Mouse (Mus musculus) heart, adult 8-10 months (tissue): ENCODE data around the gene Chchd3. TPM values are rescaled to one million over a fixed set of nuclear protein-coding genes. Genes with fewer than 3 reads are reported as not detected.

Source experiments
- DNase-seq: peaks from one replicate; pipeline ENCODE4 v3.0.0; 2022; ENCODE audit warnings: low spot score
- total RNA-seq, 4 experiments: library from RNA; stranded (reverse); gene quantifications; 2 replicates each; pipeline ENCODE4 v1.2.4; 2022

The Chchd3 gene
- total RNA-seq, 4 experiments from 2014 or later = 479 to 576 (median 528) TPM

GRCm38 (mm10) chr6:33004607-33005006 is 55.5 kb downstream of the Chchd3 start:
- no peak for DNase-seq

- no peak for DNase-seq
Observed at GRCm38 (mm10) chr6:33002988-33003387, 57.1 kb downstream of the Chchd3 start.

- DNase-seq = no peak
Observed at GRCm38 (mm10) chr6:33001271-33001670, 58.8 kb downstream of the Chchd3 start.

- peak; percentile 28 for DNase-seq
Observed at GRCm38 (mm10) chr6:32996597-32996996, 63.5 kb downstream of the Chchd3 start.

- no peak for DNase-seq
Observed at GRCm38 (mm10) chr6:32993847-32994246, 66.2 kb downstream of the Chchd3 start.

GRCm38 (mm10) chr6:32990061-32990633 is 69.9 kb downstream of the Chchd3 start:
- no peak for DNase-seq

- DNase-seq = no peak
Observed at GRCm38 (mm10) chr6:32988561-32988960, 71.5 kb downstream of the Chchd3 start.

- DNase-seq = no peak
Observed at GRCm38 (mm10) chr6:32983876-32984275, 76.2 kb downstream of the Chchd3 start.

GRCm38 (mm10) chr6:32981253-32981652 is 78.8 kb downstream of the Chchd3 start:
- no peak for DNase-seq

- DNase-seq = no peak
Observed at GRCm38 (mm10) chr6:32978811-32979210, 81.2 kb downstream of the Chchd3 start.

GRCm38 (mm10) chr6:32971926-32972325 is 88.1 kb downstream of the Chchd3 start:
- DNase-seq = no peak

GRCm38 (mm10) chr6:32968971-32969370 is 91.1 kb downstream of the Chchd3 start:
- DNase-seq = no peak

- no peak for DNase-seq
Observed at GRCm38 (mm10) chr6:32962048-32962447, 98.0 kb downstream of the Chchd3 start.

- no peak for DNase-seq
Observed at GRCm38 (mm10) chr6:32961477-32961876, 98.6 kb downstream of the Chchd3 start.

GRCm38 (mm10) chr6:32959816-32960550 is 100.1 kb downstream of the Chchd3 start:
- DNase-seq = no peak

GRCm38 (mm10) chr6:32955481-32955880 is 104.6 kb downstream of the Chchd3 start:
- no peak for DNase-seq

- DNase-seq = no peak
Observed at GRCm38 (mm10) chr6:32950973-32951372, 109.1 kb downstream of the Chchd3 start.

GRCm38 (mm10) chr6:32949702-32950101 is 110.4 kb downstream of the Chchd3 start:
- DNase-seq = no peak

- DNase-seq = no peak
Observed at GRCm38 (mm10) chr6:32947225-32947624, 112.8 kb downstream of the Chchd3 start.

GRCm38 (mm10) chr6:32944956-32945355 is 115.1 kb downstream of the Chchd3 start:
- no peak for DNase-seq

- DNase-seq = no peak
Observed at GRCm38 (mm10) chr6:32943651-32944050, 116.4 kb downstream of the Chchd3 start.

- no peak for DNase-seq
Observed at GRCm38 (mm10) chr6:32940299-32940698, 119.8 kb downstream of the Chchd3 start.

GRCm38 (mm10) chr6:32937643-32938042 is 122.4 kb downstream of the Chchd3 start:
- no peak for DNase-seq
